Mouse (Mus musculus) left cerebral cortex, adult 18-20 months (tissue): Measurements from ENCODE around the gene Mphosph8. TPM values are rescaled to one million over a fixed set of nuclear protein-coding genes. Genes with fewer than 3 reads are reported as not detected.

Experiments used
- total RNA-seq, 2 experiments: library from RNA; stranded (reverse); gene quantifications; 2 replicates each; pipeline ENCODE4 v1.2.3; 2021

Mphosph8 gene
- total RNA-seq, 2 experiments from 2014 or later: 54.8 to 60.2 TPM

Other genes with a start within 250 kb of the Mphosph8 start
- 1 to 10 TPM; 2.5 to 2.6 TPM for gene Cenpj, start 92.8 kb upstream of the Mphosph8 start, total RNA-seq
- gene Parp4, start 92.6 kb upstream of the Mphosph8 start, total RNA-seq: 1 to 10 TPM; 5.0 to 5.4 TPM
- 10 to 100 TPM; 59.5 to 61.0 TPM for gene Pspc1, start 110.1 kb downstream of the Mphosph8 start, total RNA-seq
- 10 to 100 TPM; 30.3 to 31.1 TPM for gene Zmym5, start 143.5 kb downstream of the Mphosph8 start, total RNA-seq
- gene Zmym2, start 218.4 kb downstream of the Mphosph8 start, total RNA-seq: 10 to 100 TPM; 88.1 to 89.6 TPM